Mouse (Mus musculus) mammary gland, adult 2 months (tissue): Measurements from ENCODE around the gene Ltbp1. TPM values are rescaled to one million over a fixed set of nuclear protein-coding genes. Genes with fewer than 3 reads are reported as not detected.

Experiments used
- polyA plus RNA-seq: library from polyadenylated mRNA; depleted of rRNA; stranded (reverse); fragments of >200 nt; gene quantifications from 2 replicates; pipeline ENCODE4 v1.2.3, GENCODE M21; 2012; ENCODE audit warnings: low replicate concordance; rRNA removed

Gene Ltbp1
- polyA plus RNA-seq, result 13.6 and 23.3 TPM in 2 replicates

DNA sequence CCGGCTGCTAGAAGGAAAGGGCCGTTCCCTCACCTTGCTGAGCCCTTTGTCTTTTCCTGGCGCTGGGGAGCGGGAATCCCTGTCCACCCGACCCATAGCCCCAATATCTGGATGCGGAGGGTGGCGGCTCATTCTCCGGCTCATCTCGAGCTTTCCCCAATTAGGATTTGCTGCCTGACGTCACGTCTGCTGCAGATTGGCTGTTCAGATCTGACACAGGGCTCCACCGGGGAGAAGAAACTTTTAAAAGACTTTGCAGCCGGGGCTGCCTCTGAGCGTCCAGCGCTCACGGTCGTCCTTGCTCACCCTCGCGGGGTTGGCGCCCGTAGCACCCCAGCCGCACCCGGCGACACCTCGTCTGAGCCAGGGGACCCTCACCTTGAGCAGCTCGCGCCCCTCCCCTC lies at the start of gene Ltbp1:
Gene Ltbp1, plus strand, starts transcription at position 288 of the 404 bp plus-strand sequence.

DNA sequence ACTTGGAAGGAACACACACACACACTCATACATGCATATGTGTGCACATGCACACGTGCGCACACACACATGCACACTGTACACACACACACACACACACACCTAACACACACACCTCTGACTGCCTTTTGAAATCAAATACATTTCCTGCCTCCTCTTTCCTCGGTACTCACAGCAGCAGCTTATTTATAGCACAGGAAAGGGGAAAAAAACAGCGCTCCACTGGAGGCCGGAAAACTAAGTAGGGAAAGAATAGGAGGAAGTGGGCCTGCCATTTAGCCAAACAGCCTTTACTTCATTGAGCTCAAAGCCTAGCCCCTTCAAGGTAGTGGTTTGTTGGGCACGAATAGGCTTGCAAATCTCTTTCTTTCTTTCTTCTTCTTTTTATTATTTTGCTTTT lies 430.2 kb downstream of the Ltbp1 start, which contains the start of gene Rasgrp3:
Gene Rasgrp3, plus strand, starts transcription at position 298 of the 400 bp plus-strand sequence.

